Mouse (Mus musculus): ENCODE data around the gene Pm20d1.

DNA sequence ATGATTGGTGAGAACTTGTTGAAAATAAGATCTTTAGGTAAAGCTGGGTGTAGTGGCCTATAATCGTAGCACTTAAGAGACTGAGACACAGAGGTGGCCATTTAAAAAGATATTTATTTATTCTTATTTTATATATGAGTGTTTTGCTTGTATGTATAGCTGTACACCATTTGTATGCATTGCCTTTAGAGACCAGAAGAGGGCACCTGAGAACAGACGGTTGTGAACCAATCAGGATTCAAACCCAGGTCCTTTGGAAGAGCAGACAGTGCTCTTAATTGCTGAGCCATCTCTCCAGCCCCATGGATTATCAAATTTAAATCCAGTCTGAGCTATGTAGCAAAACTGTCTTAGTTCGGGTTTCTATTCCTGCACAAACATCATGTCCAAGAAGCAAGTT lies 17.0 kb downstream of the Pm20d1 start:
- TF ChIP-seq CTCF (IDR thresholded peaks at IDR 0.05; ENCODE audit: low read depth, low read length) (no peak), POLR2A (IDR thresholded peaks at IDR 0.05; ENCODE audit: extremely low read depth, insufficient read depth, low read length) (no peak)
